Mouse (Mus musculus) testis, postnatal 10 days (tissue): Measurements from ENCODE around the gene Foxf1.
A peak's percentile ranks its signal among the peaks of the same experiment; 100 is the strongest.

Source experiments
- DNase-seq: peaks from one replicate; pipeline ENCODE4 v3.0.0; 2021; ENCODE audit warnings: low spot score

Gene Foxf1

GRCm38 (mm10) chr8:121115136-121115535 lies 30.9 kb downstream of the Foxf1 start:
- no peak for DNase-seq

- peak; percentile 85 for DNase-seq
Observed at GRCm38 (mm10) chr8:121115948-121116347, 31.8 kb downstream of the Foxf1 start, which contains the start of gene Foxc2. TSS of gene Foxc2 (plus strand) at chr8:121116171.

- no peak for DNase-seq
Observed at GRCm38 (mm10) chr8:121116591-121117185, 32.5 kb downstream of the Foxf1 start.

GRCm38 (mm10) chr8:121117186-121117651 lies 33.0 kb downstream of the Foxf1 start:
- DNase-seq = no peak

GRCm38 (mm10) chr8:121117906-121118305 lies 33.7 kb downstream of the Foxf1 start:
- DNase-seq = no peak

GRCm38 (mm10) chr8:121118634-121119420 lies 34.6 kb downstream of the Foxf1 start:
- no peak for DNase-seq

GRCm38 (mm10) chr8:121119635-121120455 lies 35.7 kb downstream of the Foxf1 start:
- no peak for DNase-seq

GRCm38 (mm10) chr8:121120456-121121419 lies 36.6 kb downstream of the Foxf1 start:
- DNase-seq = no peak

GRCm38 (mm10) chr8:121121704-121122103 lies 37.5 kb downstream of the Foxf1 start:
- DNase-seq = no peak

GRCm38 (mm10) chr8:121122368-121122767 lies 38.2 kb downstream of the Foxf1 start:
- no peak for DNase-seq

- no peak for DNase-seq
Observed at GRCm38 (mm10) chr8:121123113-121123512, 38.9 kb downstream of the Foxf1 start.

GRCm38 (mm10) chr8:121124547-121125239 lies 40.5 kb downstream of the Foxf1 start:
- no peak for DNase-seq

GRCm38 (mm10) chr8:121125311-121125876 lies 41.2 kb downstream of the Foxf1 start:
- DNase-seq = peak; percentile 79

GRCm38 (mm10) chr8:121126191-121126590 lies 42.0 kb downstream of the Foxf1 start:
- no peak for DNase-seq

GRCm38 (mm10) chr8:121126694-121127093 lies 42.5 kb downstream of the Foxf1 start:
- DNase-seq = no peak

- no peak for DNase-seq
Observed at GRCm38 (mm10) chr8:121127291-121127701, 43.1 kb downstream of the Foxf1 start.

- no peak for DNase-seq
Observed at GRCm38 (mm10) chr8:121127756-121128375, 43.7 kb downstream of the Foxf1 start, which contains the start of gene Foxl1. TSS of gene Foxl1 (plus strand) at chr8:121127940.

- DNase-seq = peak; percentile 63
Observed at GRCm38 (mm10) chr8:121128531-121129264, 44.5 kb downstream of the Foxf1 start.
